Mouse (Mus musculus) embryo, embryonic 10.5 days (tissue): ENCODE data around the gene Nup160.

Source experiments
- DNase-seq: peaks from one replicate; pipeline ENCODE4 v3.0.0-alpha.2; 2015; ENCODE audit warnings: low spot score

Gene Nup160

DNA sequence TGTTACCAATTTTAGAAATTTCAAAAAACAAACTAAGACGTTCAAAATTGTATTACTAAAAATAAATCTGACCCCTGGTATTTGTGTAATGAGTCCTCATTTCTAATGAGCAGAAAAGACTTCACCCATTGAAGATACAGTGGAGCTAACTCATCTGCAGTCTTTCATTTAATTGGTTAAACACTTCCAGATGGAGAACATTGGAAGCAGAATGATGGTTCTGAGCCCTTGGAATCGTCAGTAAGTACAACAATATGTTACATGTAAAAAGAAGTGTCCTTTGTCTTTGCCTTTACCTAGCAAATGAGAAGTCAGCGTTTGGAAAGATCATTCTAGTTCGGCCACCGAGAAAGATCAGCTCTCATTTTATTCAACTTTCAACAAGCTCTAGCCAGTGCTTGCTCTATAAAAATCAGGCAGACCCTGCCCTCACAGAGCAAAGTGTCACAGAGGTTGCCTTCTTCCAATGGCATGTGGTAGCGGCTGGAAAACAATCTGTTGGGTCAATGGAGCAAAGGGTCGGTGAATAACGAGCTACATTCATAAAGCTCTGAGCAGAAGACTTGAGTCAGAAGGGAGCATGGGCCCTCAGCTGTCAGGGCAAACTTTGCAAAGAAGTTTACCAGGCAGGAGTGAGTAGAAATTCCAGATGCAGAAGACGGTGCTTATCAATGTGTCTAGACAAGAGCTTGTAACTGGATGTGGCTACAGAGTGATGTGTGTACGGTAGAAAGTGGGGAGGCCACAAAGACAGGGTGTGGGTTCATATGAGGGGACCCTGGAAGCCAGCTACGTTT, 10.2 kb upstream of the Nup160 start:
- DNase-seq = peak; percentile 58

GRCm38 (mm10) chr2:90667388-90668265, 9.4 kb upstream of the Nup160 start:
- DNase-seq = peak; percentile 55

- no peak for DNase-seq
Observed at GRCm38 (mm10) chr2:90670343-90670742, 6.7 kb upstream of the Nup160 start.

DNA sequence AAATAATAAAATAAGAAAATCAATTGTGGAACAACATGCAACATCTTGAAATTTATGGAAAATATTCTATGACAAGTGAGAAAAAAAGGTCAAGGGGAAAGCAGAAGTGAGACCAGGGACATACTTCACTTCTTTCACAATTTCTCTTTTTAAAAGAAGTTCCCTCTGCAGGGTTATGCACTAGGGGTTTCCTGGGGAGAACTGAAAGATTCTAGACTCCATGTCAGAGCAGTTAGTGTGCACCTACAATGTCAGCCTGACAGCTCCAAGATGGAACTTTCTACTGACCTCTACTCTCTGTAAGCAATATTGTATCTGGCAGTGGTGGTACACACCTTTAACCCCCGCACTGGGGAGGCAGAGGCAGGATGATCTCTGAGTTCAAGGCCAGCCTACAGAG, 3.7 kb upstream of the Nup160 start:
- no peak for DNase-seq

DNA sequence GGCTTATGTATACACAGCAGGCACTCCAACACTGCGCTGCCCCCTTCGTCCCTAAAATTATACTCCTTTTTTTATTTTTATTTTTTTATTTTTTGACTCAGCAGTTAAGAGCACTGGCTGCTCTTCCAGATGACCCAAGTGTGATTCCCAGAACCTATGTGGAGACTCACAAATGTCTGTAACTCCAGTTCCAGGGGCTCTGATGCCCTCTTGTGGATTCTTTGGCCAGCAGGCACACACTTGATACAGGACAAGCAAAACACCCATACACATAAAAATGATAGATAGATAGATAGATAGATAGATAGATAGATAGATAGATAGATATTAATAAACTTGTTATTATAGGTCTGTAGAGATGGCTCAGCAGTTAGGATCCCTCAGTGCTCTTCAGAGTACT, 2.5 kb upstream of the Nup160 start:
- no peak for DNase-seq

- no peak for DNase-seq
Observed at GRCm38 (mm10) chr2:90675488-90675887, 1.5 kb upstream of the Nup160 start.

DNA sequence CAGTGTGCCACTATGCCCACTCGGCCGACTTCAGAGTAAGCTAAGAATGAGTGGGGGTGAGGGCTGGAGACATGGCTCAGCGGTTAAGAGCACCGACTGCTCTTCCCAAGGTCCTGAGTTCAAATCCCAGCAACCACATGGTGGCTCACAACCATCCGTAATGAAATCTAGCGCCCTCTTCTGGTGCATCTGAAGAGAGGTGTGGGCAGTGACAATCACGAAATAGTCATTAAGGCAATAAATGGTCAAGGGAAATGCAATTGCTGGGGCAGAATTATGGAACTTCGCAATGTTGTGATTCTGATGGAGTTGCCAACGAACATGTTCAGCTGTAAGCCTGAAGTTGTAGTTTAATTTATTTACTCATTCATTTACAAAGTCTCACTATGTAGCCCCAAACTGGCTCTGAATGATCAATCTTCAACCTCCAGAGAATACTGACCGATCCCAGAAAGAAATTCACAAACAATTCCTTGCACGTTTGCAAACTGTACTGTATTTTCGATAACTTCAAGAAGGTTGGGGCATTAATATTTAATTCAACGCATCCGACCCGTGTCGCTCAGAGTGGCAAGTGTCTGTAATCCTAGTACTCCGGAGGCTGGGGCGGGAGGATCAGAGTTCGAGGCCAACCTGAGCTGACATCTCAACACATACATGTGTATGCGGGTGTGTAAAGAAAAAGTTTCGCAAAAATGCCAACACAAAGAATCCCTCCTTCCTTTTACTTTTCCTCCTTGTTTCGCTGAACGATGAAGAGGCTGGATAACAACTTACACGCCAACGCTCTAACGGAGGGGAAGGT, 1.4 kb downstream of the Nup160 start:
- DNase-seq = peak; percentile 42

- DNase-seq = peak; percentile 96
Observed at GRCm38 (mm10) chr2:90679061-90679810, 2.2 kb downstream of the Nup160 start.

DNA sequence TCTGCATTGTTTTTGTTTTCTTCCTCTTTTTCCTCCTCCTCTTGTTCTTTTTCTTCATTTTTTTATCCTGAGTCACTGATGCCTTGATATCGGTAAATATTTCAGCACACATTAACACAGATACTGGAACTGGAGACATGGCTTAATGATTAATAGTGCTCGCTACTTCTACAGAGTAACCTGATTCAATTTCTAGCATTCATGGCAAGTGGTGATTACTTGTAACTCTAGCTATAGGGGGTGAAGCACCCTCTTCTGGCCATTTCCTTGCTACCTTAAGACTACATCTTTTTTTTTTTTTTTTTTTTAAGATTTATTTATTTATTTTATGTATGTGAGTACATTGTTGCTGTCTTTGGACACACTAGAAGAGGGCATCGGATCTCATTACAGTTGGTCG, 23.9 kb downstream of the Nup160 start:
- no peak for DNase-seq

- DNase-seq = no peak
Observed at GRCm38 (mm10) chr2:90708548-90708947, 31.5 kb downstream of the Nup160 start.

DNA sequence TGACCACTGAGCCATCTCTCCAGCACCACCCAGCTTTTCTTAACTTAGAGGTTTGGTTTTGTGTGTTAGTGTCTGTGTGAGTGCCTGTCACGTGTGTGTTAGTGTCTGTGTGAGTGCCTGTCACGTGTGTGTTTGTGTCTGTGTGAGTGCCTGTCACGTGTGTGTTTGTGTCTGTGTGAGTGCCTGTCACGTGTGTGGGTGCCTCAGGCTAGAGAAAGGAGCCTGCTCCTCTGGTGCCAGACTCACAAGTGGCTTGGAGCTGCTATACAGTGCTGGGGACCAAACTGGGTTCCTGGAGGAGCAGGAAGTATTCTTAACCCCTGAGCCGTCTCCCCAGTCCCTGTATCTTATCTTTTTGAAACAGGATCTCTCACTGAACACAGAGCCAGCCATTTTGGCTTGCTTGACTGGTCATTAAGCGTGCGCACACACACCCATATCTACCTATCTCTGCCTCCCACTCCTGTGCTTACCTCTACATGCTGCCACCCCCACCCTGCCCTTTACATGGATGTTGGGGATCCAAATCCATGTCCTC, 38.6 kb downstream of the Nup160 start:
- no peak for DNase-seq

- DNase-seq = no peak
Observed at GRCm38 (mm10) chr2:90717366-90717765, 40.4 kb downstream of the Nup160 start.

DNA sequence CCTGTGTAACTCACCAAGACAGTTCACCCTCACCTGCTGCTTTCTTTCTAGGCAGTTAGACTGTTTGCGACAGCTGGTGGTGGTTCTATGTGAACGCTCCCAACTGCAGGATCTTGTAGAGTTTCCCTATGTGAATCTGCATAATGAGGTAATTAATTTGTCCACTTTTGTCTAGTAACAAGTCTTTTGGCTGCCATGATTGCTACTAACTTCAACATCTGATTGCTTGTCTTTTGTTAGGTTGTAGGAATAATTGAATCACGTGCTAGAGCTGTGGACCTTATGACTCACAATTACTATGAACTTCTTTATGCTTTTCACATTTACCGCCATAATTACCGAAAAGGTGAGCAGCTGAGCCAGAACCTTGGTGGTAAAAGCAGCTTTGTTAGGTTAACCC, 40.9 kb downstream of the Nup160 start:
- DNase-seq = no peak

DNA sequence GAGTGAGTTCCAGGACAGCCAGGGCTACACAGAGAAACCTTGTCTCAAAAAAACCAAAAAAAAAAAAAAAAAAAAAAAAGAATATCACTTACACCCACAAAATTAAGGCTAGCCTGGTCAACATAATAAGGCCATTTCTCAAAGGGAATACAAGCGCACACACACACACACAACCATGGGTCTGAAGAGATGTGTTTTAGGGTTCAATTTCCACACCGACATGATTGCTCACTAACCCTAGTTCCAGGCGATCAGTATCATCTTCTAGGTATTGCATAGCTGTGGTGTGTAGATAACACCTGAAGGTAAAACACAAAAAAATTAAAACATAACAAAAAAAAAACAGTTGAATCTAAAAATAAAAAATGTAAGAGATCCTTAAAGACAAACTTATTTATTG, 49.8 kb downstream of the Nup160 start:
- DNase-seq = no peak

DNA sequence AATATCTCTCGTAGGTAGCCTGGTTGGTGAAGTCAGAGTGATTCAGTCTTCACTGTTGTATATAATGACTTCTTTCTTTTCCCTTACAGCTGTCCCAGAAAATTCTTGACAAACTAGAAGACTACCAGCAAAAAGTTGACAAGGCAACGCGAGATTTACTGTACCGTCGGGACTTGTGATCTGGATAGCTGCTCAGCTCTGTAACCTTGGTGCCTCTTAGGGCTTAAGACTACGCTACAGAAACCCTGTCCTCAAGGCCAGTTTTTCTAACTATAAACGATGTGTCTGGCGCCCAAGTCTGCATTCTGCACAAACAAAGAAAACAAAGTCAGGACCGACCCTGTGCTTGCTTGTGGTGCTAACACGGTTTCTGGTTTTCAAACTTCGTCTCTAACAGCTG, 58.3 kb downstream of the Nup160 start:
- DNase-seq = no peak

DNA sequence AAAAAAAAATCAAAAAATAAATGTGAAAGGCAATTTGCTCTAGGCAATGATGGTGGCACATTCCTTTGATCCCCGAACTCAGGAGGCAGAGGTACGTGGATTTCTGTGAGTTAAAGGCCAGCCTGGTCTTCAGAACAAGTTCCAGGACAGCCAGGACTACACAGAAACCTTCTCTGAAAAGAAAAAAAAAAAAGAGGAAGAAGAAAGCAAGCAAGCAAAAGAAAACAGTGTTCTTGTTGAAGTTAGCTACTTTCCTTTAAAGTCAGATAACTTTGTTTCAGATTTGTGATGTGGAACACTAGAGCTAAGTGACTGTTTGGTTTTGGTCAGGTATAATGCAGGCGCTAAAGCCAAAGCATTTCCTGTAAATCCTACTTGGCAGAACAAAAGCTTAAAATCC, 61.8 kb downstream of the Nup160 start:
- no peak for DNase-seq

DNA sequence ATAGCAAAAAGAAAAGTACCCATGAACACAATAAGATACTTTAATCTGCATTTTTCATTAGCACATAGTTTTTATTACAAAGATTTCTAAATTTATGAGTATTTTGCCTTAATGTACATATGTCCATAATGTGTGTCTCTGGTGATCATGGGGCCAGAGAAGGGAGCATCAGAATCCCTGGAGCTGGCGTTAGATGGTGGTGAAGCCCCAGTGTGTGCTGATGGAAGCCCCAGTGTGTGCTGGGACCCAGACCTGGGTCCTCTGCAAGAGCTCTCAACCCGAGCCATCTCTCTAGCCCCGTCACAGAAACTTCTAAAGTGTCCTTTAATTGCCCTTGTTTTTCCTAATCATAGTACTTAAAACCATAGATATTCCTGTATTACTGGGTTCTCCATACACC, 62.3 kb downstream of the Nup160 start:
- DNase-seq = no peak

DNA sequence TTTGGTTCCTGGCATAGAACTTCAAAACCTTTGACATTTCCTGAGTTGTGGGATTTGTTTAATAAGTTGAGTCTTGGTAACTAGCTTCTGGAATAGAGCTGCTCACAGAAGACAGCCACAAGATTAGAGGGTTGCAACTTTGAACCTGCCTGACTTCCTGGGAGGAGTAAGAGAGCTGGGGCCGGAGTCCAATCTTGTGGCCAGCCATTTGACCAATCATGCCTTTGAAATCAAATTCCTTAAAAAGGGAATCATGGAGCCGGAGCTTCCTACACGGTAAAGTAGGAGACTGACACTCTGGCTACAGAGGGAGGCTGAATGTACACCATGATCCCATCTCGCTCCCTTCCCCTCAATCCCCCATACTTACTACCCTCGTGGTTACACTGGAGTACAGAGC, 62.9 kb downstream of the Nup160 start:
- no peak for DNase-seq

GRCm38 (mm10) chr2:90744285-90745052, 67.5 kb downstream of the Nup160 start:
- DNase-seq = peak; percentile 15

DNA sequence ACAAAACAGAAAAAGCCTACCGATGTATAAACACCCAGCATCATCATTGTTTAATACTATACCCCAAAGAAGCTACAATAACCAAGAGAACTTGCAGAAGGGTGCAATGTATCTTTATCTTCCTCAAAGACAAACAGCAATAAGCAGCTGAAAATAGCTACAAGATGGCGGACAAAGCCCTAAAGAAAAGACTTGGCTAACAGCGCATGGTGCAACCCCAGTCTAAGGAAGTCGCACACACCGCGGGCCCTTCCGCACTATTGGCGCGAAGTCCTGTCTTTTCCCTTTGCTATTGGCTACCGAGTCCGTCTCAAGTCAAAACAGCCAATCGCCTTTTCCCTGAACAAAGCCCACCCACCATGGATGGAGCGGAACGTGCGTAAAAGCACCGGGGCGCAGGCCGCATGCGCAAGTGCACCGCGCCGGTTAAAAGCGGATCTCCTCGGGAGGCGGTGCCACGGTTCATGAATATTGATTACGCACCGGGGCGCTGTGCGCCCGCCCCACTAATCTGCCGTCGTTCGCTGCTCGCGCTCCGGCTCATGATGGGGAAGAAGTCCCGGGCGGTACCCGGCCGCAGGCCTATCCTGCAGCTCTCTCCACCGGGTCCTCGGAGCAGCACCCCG, 68.2 kb downstream of the Nup160 start, which contains the start of gene Fnbp4:
TSS of gene Fnbp4 (plus strand) at position 318 of the 626 bp plus-strand sequence.
- peak; percentile 99 for DNase-seq
